22 mouse cellular contexts compared by ENCODE assay signal in genomic region chr11:7083911-7084310, GRCm38 (mm10). TPM values are rescaled to one million over a fixed set of nuclear protein-coding genes. Genes with fewer than 3 reads are reported as not detected.
DNase-seq lines count a peak whose midpoint lies in the region; ATAC-seq lines count a peak whose summit lies in the region.
"Had no signal": no experiment of that assay in that cellular context is flagged by ENCODE, and none has a peak within 500 bp of the region (broad histone marks: within the 10 kb centered on the region; RNA-seq: fewer than 3 reads in every experiment).

No protein-coding gene starts in this region.

- H3K36me3 ChIP-seq in heart, embryonic 13.5 days, result no peaks in the 10 kb centered on the region
- H3K36me3 ChIP-seq: embryonic facial prominence, embryonic 12.5 days; embryonic facial prominence, embryonic 15.5 days; forebrain, embryonic 15.5 days had no signal

- no peak overlapping the region for H3K4me2 ChIP-seq in heart, embryonic 13.5 days
- H3K4me2 ChIP-seq: embryonic facial prominence, embryonic 12.5 days; embryonic facial prominence, embryonic 15.5 days; forebrain, embryonic 13.5 days; forebrain, embryonic 15.5 days had no signal

- 0 out of 2 replicates have a peak overlapping the region, but pooled peaks have one; percentile 14 for H3K27ac ChIP-seq in heart, embryonic 13.5 days (replicated peaks)
- H3K27ac ChIP-seq: embryonic facial prominence, embryonic 12.5 days; embryonic facial prominence, embryonic 15.5 days; forebrain, embryonic 13.5 days; forebrain, embryonic 15.5 days had no signal

- H3K27me3 ChIP-seq in heart, embryonic 13.5 days (replicated peaks), result no peaks in the 10 kb centered on the region
- H3K27me3 ChIP-seq: embryonic facial prominence, embryonic 12.5 days; embryonic facial prominence, embryonic 15.5 days; forebrain, embryonic 13.5 days; forebrain, embryonic 15.5 days had no signal

- no peak for DNase-seq in heart, postnatal 4 days
- DNase-seq in Muller cell, postnatal 12 days (ENCODE audit: inconsistent ontology term), result peak; percentile 73
- peak; percentile 62 for DNase-seq in NIH3T3 (ENCODE audit: low read depth)
- DNase-seq in lung, postnatal 4 days, result no peak
- DNase-seq: adrenal gland, adult 2 months; adrenal gland, postnatal 10 days; adrenal gland, postnatal 25 days; cerebellum, adult 11 months; cerebellum, adult 18-20 months; cerebellum, adult 8-10 months; cerebellum, adult 9-11 months; cerebellum, postnatal 14 days; cerebellum, postnatal 36 days; embryo, embryonic 11 days; forebrain, postnatal 0 days had no signal

- H3K4me3 ChIP-seq in heart, embryonic 13.5 days, result no peak overlapping the region
- H3K4me3 ChIP-seq: embryonic facial prominence, embryonic 12.5 days; embryonic facial prominence, embryonic 15.5 days; erythroblast, embryonic 14.5 days; forebrain, embryonic 13.5 days; forebrain, embryonic 15.5 days had no signal

- no peaks in the 10 kb centered on the region for H3K9me3 ChIP-seq in heart, embryonic 13.5 days
- H3K9me3 ChIP-seq: embryonic facial prominence, embryonic 12.5 days; embryonic facial prominence, embryonic 15.5 days; forebrain, embryonic 13.5 days; forebrain, embryonic 15.5 days had no signal

- WGBS in heart, embryonic 13.5 days, result 81% methylated on average over 1 of the region's 1 CpGs

- no peak overlapping the region for H3K9ac ChIP-seq in heart, embryonic 13.5 days
- H3K9ac ChIP-seq: embryonic facial prominence, embryonic 12.5 days; embryonic facial prominence, embryonic 15.5 days; forebrain, embryonic 13.5 days; forebrain, embryonic 15.5 days; forebrain, postnatal 0 days had no signal

- ATAC-seq in heart, embryonic 13.5 days (ENCODE audit: extremely low read depth, insufficient number of reproducible peaks, low FRiP score, low TSS enrichment), result no peak
- ATAC-seq: forebrain, embryonic 13.5 days; forebrain, embryonic 15.5 days; forebrain, postnatal 0 days had no signal

- peaks cover 15% of the 10 kb centered on the region for H3K4me1 ChIP-seq in heart, embryonic 13.5 days
- H3K4me1 ChIP-seq: embryonic facial prominence, embryonic 12.5 days; embryonic facial prominence, embryonic 15.5 days; forebrain, embryonic 13.5 days; forebrain, embryonic 15.5 days had no signal

RNA-seq across cellular contexts. Expression of gene Adcy1, which starts 20.6 kb away (rescaled TPM):
- polyA plus RNA-seq in heart, embryonic 13.5 days (2015; fragmentation: Nextera tagmentation; extraction: Ambion mirVana), result 0.51 and 0.87 TPM in 2 replicates
- 1 to 10 TPM; 2.6 to 2.8 TPM for total RNA-seq in heart, postnatal 4 days (2021)
- total RNA-seq: common myeloid progenitor, adult 5-6 weeks had no signal

Comparison
In these comparisons a context has a peak if more than half of its experiments do, and no peak if none do; other contexts are left out.
1. DNase-seq: peak in Muller cell, postnatal 12 days (single experiment) and NIH3T3 (single experiment); none in heart, postnatal 4 days (single experiment) and lung, postnatal 4 days (0 of 2).